In the genomic region with DNA sequence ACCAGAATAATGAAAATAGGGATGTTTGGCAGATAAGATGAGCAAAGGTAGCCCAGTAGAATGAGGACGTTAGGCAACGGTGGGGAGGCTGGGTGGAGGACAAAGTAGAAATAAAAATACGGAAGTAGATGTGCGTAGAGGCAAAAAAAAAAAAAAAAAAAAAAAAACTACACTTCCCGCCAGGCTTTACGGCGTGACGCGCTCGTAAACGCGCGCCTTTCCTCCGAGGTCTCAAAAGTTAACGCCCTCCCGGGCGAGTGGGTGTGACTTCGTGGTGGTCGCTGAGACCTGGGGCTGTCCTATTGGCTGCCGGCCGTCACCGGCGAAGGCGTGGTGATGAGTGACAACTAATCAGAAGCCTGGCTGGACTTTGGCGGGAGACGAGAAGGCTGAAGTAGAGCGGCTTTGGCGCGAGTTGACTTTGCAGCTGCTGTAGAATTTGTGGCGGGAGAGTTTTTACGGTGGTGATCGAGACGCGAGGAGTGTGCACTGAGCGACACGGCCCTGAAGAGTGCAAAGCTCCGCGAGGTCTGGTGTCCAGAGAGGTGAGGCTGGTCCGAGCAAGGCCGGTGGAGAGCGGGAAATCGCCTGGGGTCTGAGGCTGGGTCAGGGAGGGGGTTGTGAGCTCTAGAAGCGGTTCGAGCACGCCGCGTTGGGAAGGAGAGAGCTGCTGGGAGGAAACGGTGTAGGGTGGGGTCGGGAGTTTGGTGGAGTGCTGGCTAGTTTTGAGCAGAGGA, we compare ENCODE assay signal across 8 mouse cellular contexts. TPM values are rescaled to one million over a fixed set of nuclear protein-coding genes. Genes with fewer than 3 reads are reported as not detected.
DNase-seq lines count a peak whose midpoint lies in the region; ATAC-seq lines count a peak whose summit lies in the region.

A gene (plus strand): TSS at position 365 of the 737 bp plus-strand sequence.

- peaks cover 27% of the 10 kb centered on the region for H3K36me3 ChIP-seq in heart, embryonic 14.5 days (ENCODE audit: control insufficient read depth, insufficient read depth, low read length)
- H3K36me3 ChIP-seq in liver, embryonic 13.5 days: peaks cover 42% of the 10 kb centered on the region
- no peaks in the 10 kb centered on the region; the same call in 1 of the 2 replicates for H3K36me3 ChIP-seq in stomach, embryonic 16.5 days (ENCODE audit: control insufficient read depth, insufficient read depth, low read length)

- peak within 1 kb of the TSS; percentile 76 for H3K9ac ChIP-seq in heart, embryonic 14.5 days (ENCODE audit: low read length)
- H3K9ac ChIP-seq in liver, embryonic 13.5 days: peak within 1 kb of the TSS; percentile 91
- H3K9ac ChIP-seq in stomach, embryonic 16.5 days (ENCODE audit: low read length): peak within 1 kb of the TSS; percentile 75

- peak within 1 kb of the TSS in 1 of 2 experiments; percentile 11; a peak in 1 of 4 replicates for H3K27ac ChIP-seq in heart, embryonic 14.5 days (replicated peaks in 1 of 2; ENCODE audit: control insufficient read depth in 1 of 2, insufficient read depth in 1 of 2, low read depth in 2 of 2, low read length in 2 of 2)
- peak within 1 kb of the TSS; percentile 98 for H3K27ac ChIP-seq in liver, embryonic 13.5 days
- H3K27ac ChIP-seq in stomach, embryonic 16.5 days (ENCODE audit: low read length): peak within 1 kb of the TSS; percentile 60

- H3K9me3 ChIP-seq in heart, embryonic 14.5 days (ENCODE audit: control insufficient read depth, low read length): no peaks in the 10 kb centered on the region
- no peaks in the 10 kb centered on the region for H3K9me3 ChIP-seq in liver, embryonic 13.5 days (replicated peaks)
- H3K9me3 ChIP-seq in stomach, embryonic 16.5 days (replicated peaks; ENCODE audit: control insufficient read depth, low read length): no peaks in the 10 kb centered on the region

- peak within 1 kb of the TSS; percentile 62 to 65 for H3K4me3 ChIP-seq in heart, embryonic 14.5 days (ENCODE audit: control insufficient read depth in 1 of 2, insufficient read depth in 1 of 2, low read depth in 1 of 2, low read length in 2 of 2)
- H3K4me3 ChIP-seq in liver, embryonic 13.5 days (replicated peaks): peak within 1 kb of the TSS; percentile 89
- H3K4me3 ChIP-seq in stomach, embryonic 16.5 days (replicated peaks; ENCODE audit: low read length): peak within 1 kb of the TSS; percentile 66

- peak; percentile 98 for ATAC-seq in CD4-positive, CD25-positive, alpha-beta regulatory T cell, adult 4 months
- peak; percentile 93 for ATAC-seq in heart, embryonic 14.5 days (ENCODE audit: insufficient number of reproducible peaks, insufficient read depth, low FRiP score, low read depth)
- ATAC-seq in liver, embryonic 13.5 days (ENCODE audit: low read depth): peak; percentile 87
- ATAC-seq in stomach, embryonic 16.5 days (ENCODE audit: insufficient read depth, low FRiP score): peak; percentile 94

- peak; percentile 97 for DNase-seq in c-Kit-negative CD71-positive TER-119-positive erythroid progenitor cells, embryonic 14.5 days (ENCODE audit: low read depth, low spot score)
- peak; percentile 94 for DNase-seq in fibroblast of lung, adult 2 months (ENCODE audit: low read depth)
- peak; percentile 98 for DNase-seq in kidney, postnatal 14 days
- peak; percentile 99 for DNase-seq in liver, embryonic 13.5 days
- peak; percentile 95 for DNase-seq in neural tube, embryonic 10.5 days (ENCODE audit: extremely low spot score, low spot score)

- H3K4me2 ChIP-seq in heart, embryonic 14.5 days (ENCODE audit: low read length): peak within 1 kb of the TSS; percentile 92
- peak within 1 kb of the TSS; percentile 96 for H3K4me2 ChIP-seq in liver, embryonic 13.5 days
- peak within 1 kb of the TSS; percentile 94 for H3K4me2 ChIP-seq in stomach, embryonic 16.5 days (ENCODE audit: low read depth, low read length)

- no peaks in the 10 kb centered on the region for H3K27me3 ChIP-seq in heart, embryonic 14.5 days (ENCODE audit: control insufficient read depth, insufficient read depth, low read length)
- H3K27me3 ChIP-seq in liver, embryonic 13.5 days: no peaks in the 10 kb centered on the region
- no peaks in the 10 kb centered on the region for H3K27me3 ChIP-seq in stomach, embryonic 16.5 days (ENCODE audit: control insufficient read depth, insufficient read depth, low read length)

- WGBS in heart, embryonic 14.5 days: 0% methylated on average over 49 of the region's 49 CpGs
- WGBS in liver, embryonic 13.5 days (ENCODE audit: insufficient replicate concordance): under 1% methylated on average over 49 of the region's 49 CpGs
- WGBS in stomach, embryonic 16.5 days: under 1% methylated on average over 49 of the region's 49 CpGs

- H3K4me1 ChIP-seq in heart, embryonic 14.5 days (ENCODE audit: control insufficient read depth in 2 of 2, insufficient read depth in 2 of 2, low read length in 2 of 2): peaks cover 20 to 43% of the 10 kb centered on the region in 2 experiments
- H3K4me1 ChIP-seq in liver, embryonic 13.5 days (replicated peaks): peaks cover 89% of the 10 kb centered on the region
- H3K4me1 ChIP-seq in stomach, embryonic 16.5 days (ENCODE audit: control insufficient read depth, insufficient read depth, low read length): peaks cover 35% of the 10 kb centered on the region

RNA-seq across cellular contexts. Expression of the gene that starts here (rescaled TPM):
- polyA plus RNA-seq in CD4-positive, CD25-positive, alpha-beta regulatory T cell, adult 4 months (2017; shearing (Covaris generic)): 1 to 10 TPM; 4.1 to 8.5 TPM
- polyA plus RNA-seq in heart, embryonic 14.5 days (2014; fragmentation: Nextera tagmentation; extraction: Ambion mirVana): 15.6 and 17.5 TPM in 2 replicates
- 69.1 and 79.8 TPM in 2 replicates for polyA plus RNA-seq in liver, embryonic 13.5 days (2015; fragmentation: Nextera tagmentation; extraction: Ambion mirVana)
- 26.9 and 28.1 TPM in 2 replicates for polyA plus RNA-seq in stomach, embryonic 16.5 days (2015; fragmentation: Nextera tagmentation; extraction: Ambion mirVana)
